Mouse (Mus musculus): Measurements from ENCODE around the gene Slc9a1.

- TF ChIP-seq CTCF (IDR thresholded peaks at IDR 0.05; ENCODE audit: low read depth, low read length) (no peak), GATA1 (IDR thresholded peaks at IDR 0.05; ENCODE audit: borderline replicate concordance, low read length) (no peak), TAL1 (conservative IDR thresholded peaks at IDR 0.05; ENCODE audit: low read depth, low read length) (no peak), GATA2 (IDR thresholded peaks at IDR 0.05; ENCODE audit: borderline replicate concordance, low read depth, low read length) (no peak), POLR2AphosphoS5 (IDR thresholded peaks at IDR 0.05; ENCODE audit: insufficient replicate concordance, low read depth, low read length) (no peak)
These were observed 70.9 kb downstream of the Slc9a1 start for GRCm38 (mm10) chr4:133440377-133440795.

Data from G1E (cell line).